Mouse (Mus musculus): ENCODE measurements around the gene Dennd6b.

DNA sequence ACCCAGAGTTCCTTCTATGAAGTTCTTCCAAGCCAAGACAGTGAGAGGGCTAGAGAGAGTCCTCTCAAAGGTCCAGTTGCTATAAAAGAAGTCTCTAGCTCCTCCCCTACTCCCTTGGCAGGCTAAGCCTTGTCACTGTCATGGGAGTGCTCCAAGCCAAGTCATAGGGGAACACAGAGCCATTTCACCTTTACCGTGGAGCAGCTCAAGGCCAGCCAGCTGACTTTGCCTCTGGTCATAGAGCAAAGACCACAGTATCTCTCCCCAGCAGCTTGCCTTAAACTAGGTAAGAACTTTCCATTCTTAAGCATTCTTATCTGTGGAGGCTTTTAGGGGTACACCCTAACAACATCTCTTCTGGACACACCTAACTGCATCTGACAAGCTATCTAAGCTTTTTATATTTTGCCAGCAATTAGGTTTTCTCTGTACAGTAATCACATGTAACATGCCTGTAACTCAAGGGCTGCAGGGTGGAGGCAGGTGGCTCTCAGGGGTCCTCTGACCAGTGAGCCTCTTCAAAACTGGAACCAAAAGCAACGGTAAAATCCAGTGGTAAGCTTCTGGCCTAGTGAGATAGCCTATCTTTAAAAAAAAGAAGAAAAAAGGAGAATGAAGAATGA is 19.4 kb upstream of the Dennd6b start:
- TF ChIP-seq CTCF (IDR thresholded peaks at IDR 0.05; ENCODE audit: low read depth): no peak
- no peak for TF ChIP-seq EP300 (optimal IDR thresholded peaks at IDR 0.05)

All from stomach, postnatal 0 days (tissue).